Mouse (Mus musculus) left cerebral cortex, postnatal 10 days (tissue): ENCODE results near the gene Emc9. TPM values are rescaled to one million over a fixed set of nuclear protein-coding genes. Genes with fewer than 3 reads are reported as not detected.

Experiments used
- DNase-seq, 2 experiments: peaks; one replicate each; pipeline ENCODE4 v3.0.0; 2021 to 2022; ENCODE audit warnings: low spot score in 2 of 2, mixed read lengths in 1 of 2; ENCODE audit errors: extremely low spot score in 1 of 2
- intact Hi-C: fragments of 180-260 bp; cut with DNase I; formaldehyde crosslinking; loops from one replicate; pipeline ENCODE4 v1.15.1; 2025
- total RNA-seq, 2 experiments: library from RNA; stranded (reverse); gene quantifications; 2 replicates each; pipeline ENCODE4 v1.2.3; 2021

The Emc9 gene
- 10 to 100 TPM; 42.7 to 49.1 TPM for total RNA-seq

- intact Hi-C loops: no loop called here
Measured at GRCm38 (mm10) chr14:55584702-55585565, at the start of gene Emc9. Gene Emc9, minus strand, starts transcription at chr14:55585302.

GRCm38 (mm10) chr14:55629312-55629711, 44.2 kb upstream of the Emc9 start:
- intact Hi-C loops: no loop called here

More at GRCm38 (mm10) chr14:55584702-55585565, at the start of gene Emc9:
- DNase-seq: peak; percentile 38 to 83

GRCm38 (mm10) chr14:55628077-55628827, 43.1 kb upstream of the Emc9 start:
- DNase-seq: no peak
- intact Hi-C loops: no loop called here

More at GRCm38 (mm10) chr14:55629312-55629711, 44.2 kb upstream of the Emc9 start:
- no peak for DNase-seq

GRCm38 (mm10) chr14:55618486-55619195, 33.5 kb upstream of the Emc9 start:
- intact Hi-C loops: no loop called here
- DNase-seq: peak in 1 of 2 experiments; percentile 23

GRCm38 (mm10) chr14:55617822-55618221, 32.7 kb upstream of the Emc9 start, which contains the start of gene Rec8:
Gene Rec8, plus strand, starts transcription at chr14:55618037.
- DNase-seq: peak in 1 of 2 experiments; percentile 51
- intact Hi-C loops: no loop called here

- no peak for DNase-seq
- intact Hi-C loops: no loop called here
Measured at GRCm38 (mm10) chr14:55616844-55617243, 31.7 kb upstream of the Emc9 start.

GRCm38 (mm10) chr14:55615876-55616275, 30.8 kb upstream of the Emc9 start:
- no peak for DNase-seq
- intact Hi-C loops: no loop called here

- intact Hi-C loops: no loop called here
- no peak for DNase-seq
Measured at GRCm38 (mm10) chr14:55614565-55615178, 29.6 kb upstream of the Emc9 start.

- intact Hi-C loops: no loop called here
- no peak for DNase-seq
Measured at GRCm38 (mm10) chr14:55613346-55613745, 28.2 kb upstream of the Emc9 start.

- DNase-seq: no peak
- intact Hi-C loops: no loop called here
Measured at GRCm38 (mm10) chr14:55608339-55608738, 23.2 kb upstream of the Emc9 start.

- no peak for DNase-seq
- intact Hi-C loops: no loop called here
Measured at GRCm38 (mm10) chr14:55605743-55606459, 20.8 kb upstream of the Emc9 start.

- intact Hi-C loops: no loop called here
- no peak for DNase-seq
Measured at GRCm38 (mm10) chr14:55604823-55605222, 19.7 kb upstream of the Emc9 start.

- DNase-seq: peak; percentile 86 to 92
Measured at GRCm38 (mm10) chr14:55603633-55604576, 18.8 kb upstream of the Emc9 start.

GRCm38 (mm10) chr14:55603271-55603632, 18.1 kb upstream of the Emc9 start, which contains the start of gene Irf9:
Gene Irf9, plus strand, starts transcription at chr14:55603571.
- DNase-seq: no peak
- intact Hi-C loops: no loop called here

More at GRCm38 (mm10) chr14:55603633-55604576, 18.8 kb upstream of the Emc9 start:
- intact Hi-C loops: no loop called here

GRCm38 (mm10) chr14:55598521-55599390, 13.7 kb upstream of the Emc9 start:
- no peak for DNase-seq
- intact Hi-C loops: no loop called here

- intact Hi-C loops: no loop called here
- DNase-seq: peak in 1 of 2 experiments; percentile 66
Measured at GRCm38 (mm10) chr14:55596036-55596690, 11.1 kb upstream of the Emc9 start.
